Mouse (Mus musculus) right cerebral cortex, postnatal 25 days (tissue): ENCODE measurements around the gene Fscn1.

Experiments
- DNase-seq: peaks from one replicate; pipeline ENCODE4 v3.0.0; 2022

Gene Fscn1

DNA sequence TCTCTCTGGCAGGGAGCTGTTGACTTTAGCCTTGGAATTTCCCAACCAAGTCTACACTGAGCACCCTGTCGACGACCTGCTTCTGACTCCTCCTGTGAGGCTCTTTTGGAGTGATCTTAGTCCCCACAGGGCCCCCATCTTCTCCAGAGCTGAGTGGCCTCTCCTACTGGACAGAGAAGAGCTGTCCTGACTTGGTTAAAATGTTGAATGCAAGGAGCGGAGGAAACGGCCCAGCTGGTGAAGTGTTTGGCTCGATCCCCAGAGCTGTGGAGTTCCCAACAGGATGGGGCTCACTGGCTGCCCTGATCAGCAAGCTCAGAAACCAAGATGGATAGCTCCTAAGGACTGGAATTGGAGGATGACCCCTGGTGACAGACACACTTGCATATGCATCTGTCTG lies 16.4 kb downstream of the Fscn1 start:
- DNase-seq, result no peak

DNA sequence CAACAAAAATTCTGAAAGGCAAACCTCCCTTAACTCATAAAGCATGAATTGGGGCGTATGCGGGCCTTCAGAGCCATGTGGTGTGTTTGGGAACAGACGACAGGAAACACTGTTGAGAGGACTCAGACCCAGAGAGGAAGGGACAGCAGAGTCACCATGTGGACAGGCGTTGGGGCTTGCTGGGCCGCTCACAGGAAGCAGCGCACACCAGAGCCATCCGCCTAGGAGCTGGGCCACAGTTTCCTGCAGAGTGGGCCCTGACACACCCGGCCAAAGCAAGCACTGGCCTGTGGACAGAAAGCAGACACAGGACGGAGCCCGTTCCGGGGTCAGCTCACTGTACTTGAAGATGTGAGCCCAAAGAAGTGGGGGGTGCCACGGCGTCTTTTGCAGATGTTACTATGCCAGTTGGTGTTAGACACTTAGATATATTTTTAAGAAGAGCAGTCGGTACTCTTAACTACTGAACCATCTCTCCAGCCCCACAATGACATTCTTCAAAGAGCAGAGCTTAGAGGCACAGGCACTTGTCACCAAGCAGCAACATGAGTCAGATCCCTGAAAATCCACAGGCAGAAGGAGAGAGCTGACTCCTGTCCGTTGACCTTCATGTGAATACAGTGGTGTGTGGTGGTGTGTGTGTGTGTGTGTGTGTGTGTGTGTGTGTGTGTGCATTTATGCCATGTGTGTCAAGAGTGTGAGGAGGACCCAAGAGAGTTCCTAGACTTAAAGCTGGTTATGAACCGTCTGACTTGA lies 22.1 kb downstream of the Fscn1 start:
- DNase-seq, result no peak

DNA sequence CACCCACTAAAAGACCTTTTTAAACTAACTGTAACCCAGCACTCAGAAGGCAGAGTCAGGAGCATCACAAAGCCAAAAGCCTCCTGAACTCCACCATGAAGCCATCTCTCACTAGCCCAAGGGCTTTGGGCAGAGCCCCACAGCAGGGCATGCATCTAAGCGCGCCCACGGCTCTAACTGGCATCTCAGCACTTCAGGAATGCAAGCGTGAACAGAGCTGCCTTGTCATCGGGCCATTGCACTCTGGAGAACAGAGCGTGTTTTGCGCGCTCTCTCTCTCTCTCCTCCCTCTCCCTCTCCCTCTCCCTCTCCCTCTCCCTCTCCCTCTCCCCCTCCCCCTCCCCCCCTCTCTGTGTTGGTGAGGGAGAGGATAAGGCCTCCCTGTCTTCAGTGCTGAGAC lies 23.0 kb downstream of the Fscn1 start:
- DNase-seq, result no peak

DNA sequence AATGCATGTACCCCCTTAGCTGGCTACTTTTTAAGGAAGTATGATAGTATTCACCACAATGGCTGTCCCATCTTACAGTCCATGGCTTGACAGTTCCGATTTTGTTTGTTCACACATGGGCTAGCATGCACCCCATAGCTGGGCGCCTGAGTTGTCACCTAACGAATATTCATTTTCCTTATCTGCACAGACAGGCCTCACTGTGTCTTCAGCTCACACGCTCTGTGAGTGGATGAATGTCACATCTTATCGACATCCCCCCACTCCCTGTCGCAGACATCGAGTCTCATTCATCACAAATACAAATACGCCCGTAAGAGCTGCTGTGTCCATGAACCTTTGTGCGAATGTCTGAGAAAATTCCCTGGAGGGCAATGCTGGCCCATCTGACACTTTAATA lies 24.1 kb downstream of the Fscn1 start:
- no peak for DNase-seq

DNA sequence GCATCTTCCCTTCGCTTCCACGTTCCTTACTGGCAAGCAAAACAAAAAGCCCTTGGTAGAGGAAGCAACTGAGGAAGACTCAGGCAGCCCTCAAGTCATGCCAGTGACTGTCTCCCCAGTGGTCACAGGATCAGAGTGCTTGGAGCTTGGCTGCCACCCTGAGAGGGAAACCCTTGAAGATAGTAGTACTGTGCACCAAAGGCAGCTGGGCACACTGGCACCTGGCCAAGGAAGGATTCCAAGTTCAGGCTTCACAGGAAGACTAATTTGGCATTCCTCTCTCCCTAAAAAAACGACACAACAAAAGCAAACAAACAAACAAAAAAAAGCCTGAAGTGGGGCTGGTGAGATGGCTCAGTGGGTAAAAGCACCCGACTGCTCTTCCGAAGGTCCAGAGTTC lies 28.4 kb downstream of the Fscn1 start:
- DNase-seq, result no peak

DNA sequence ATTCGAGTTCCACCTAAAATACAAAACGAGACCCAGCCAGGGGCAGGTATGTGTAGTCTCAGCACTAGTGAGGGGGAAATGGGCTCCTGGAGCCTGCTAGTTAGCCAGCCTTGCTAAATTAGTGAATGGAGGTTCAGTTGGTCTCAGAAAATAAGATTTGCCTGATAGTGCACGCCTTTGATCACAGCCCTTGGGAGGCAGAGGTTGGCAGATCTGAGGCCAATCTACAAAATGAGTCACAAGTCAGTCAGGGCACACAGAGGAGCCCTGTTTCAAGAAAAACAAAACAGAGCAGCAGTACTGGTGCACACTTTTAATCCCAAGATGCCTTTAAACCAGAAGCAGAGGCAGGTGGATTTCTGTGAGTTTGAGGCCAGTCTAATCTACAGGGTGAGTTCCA lies 29.0 kb downstream of the Fscn1 start:
- DNase-seq, result no peak

DNA sequence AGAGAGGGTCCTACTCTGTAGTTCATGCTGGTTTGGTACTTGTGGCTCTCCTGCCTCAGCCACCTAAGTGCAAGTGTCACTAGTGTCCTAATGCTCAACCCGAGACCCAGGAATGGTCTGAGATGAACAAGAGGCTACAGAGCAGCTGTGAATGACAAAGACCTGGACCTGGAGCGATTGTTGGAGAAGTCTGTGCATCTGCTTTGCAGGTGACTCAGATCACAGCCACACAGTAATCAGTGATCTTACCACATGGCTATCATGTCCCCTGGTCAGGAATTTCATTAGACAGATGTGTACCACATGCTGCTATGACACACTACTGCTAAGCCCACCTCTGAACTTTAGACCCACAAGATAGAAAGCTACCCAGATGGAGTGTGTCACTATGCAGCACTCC lies 34.6 kb downstream of the Fscn1 start:
- no peak for DNase-seq

DNA sequence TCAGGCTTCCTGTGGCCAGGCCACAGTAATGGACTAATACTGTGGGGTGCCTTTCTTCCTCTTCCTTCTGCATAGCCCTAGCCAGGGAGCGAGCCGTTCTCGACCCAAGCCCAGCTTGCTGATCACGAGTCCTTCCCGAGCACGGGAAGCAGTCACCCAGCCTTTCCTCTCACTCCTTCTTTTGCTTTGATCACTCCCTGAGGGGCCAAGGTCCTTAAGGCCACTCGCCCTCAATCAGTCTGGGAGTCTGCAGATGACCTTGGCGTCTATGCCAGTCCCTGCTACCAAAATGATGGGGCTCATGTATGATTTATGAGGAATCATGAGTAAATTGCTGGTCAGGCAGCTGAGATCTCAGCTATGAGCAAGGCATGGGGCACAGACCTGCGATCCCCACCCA lies 37.4 kb downstream of the Fscn1 start:
- DNase-seq, result no peak

DNA sequence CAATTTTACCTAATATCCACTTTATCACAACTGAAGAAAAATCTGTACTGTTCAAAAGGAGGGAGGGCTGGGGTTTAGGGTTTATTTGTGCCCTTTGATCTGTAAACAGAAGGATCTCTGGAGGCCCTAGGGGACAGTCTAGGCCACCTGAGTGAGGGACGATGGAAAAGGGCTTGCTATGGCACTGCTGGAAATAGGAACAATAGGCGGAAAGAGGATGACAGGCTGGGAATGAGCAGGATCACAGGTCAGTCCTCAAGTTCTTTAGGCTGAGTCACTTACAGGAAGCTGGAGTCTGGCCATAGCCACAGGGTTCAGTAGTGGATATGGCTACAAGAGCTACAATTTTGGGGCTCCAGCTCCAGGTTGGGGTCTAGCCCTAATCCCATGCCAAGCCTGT lies 38.0 kb downstream of the Fscn1 start:
- no peak for DNase-seq

DNA sequence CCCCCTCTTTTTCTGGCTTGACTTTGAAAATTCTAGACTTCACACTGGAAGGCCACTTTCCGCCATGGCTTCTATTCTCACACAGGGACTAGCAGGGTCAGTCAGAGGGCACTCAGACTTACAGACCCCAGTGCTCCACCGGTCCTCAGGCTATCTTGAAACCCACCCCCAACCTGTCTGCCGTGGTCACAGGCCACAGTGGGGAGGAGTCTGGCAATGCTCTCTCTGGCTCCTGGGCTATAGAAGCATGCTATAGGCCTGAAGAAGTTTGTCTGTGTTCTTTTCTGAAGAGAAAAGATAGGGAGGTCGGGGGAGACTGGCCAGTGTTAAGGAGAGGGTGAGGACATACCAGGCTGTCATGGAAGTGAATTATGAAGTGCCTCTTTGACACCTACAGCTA lies 39.9 kb downstream of the Fscn1 start:
- DNase-seq, result no peak

DNA sequence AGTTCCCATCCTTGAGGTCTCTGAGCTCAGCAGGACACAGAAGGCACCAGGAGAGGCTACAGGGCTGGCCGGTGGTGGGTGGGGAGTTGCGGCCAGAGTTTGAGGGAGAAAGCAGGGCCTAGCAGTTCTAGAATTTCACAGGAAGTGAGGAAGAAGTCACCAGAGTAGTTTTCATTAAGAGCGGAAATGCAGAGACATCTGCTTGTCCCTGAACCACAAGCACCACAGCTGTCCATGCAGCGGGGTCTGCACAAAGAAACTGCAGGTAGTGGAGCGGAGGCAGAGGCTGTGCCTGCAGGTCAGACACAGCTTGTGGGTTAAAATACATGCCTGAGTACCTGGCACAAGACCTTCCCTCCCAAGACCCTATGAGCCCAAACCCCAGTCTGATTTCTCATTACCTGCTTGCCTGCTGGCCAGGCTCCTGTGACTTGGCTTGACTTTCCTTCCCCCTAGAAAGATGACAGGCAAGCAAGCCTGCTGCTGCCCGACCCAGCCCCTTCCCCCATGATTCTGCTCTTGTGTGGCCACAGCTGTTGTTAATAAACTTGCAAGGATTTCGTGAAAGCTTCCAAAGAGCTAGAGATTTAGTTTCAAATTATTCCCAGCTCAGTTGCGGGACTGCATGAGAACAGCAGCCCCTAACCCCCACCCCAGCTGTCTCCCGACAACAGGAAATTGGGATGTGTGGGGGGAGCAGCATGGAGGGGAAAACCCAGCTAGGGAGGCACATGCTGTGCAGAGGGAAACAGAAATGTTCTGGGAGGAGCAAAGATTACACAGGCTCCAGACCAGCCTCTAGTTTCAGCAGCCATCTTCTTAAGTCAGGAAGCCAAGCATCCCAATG lies 40.7 kb downstream of the Fscn1 start:
- DNase-seq, result no peak

DNA sequence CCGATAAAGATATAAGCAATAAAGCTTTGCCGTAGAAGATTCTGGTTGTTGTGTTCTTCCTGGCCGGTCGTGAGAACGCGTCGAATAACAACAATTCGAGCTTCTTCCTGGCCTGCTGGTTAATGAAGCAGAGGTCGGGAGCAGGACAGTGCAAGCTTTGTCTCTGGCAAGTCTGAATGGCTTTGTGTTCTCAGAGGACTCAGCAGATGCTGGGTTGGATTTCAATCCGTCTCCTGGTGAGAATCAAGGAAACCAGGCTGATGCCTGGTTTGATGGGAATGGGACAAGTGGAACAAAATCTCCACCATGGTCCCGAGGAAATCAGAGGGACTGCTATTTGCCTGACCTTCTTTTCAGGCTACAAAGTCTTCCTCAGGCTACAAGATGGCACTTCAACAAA lies 49.2 kb downstream of the Fscn1 start:
- no peak for DNase-seq

DNA sequence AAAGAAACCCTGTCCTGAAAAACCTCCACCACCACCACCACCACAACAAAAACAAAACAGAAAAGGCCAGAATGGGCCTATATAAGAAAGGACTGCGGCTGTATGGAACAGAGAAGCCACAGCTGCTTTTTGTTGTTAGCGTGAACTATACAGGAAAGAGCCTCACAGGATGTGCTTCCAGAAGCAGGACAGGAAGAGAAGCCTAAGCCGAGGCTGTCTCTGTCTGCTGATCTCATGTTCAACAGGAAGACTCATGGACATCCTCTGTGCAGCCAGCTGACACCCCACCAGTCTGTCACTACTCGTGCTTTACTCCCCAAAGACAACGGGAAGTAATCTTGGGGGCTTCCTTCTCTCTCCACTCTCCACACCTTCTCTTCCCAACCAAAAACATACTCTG lies 57.3 kb downstream of the Fscn1 start:
- no peak for DNase-seq
